Mouse (Mus musculus): ENCODE measurements around the gene 2300003K06Rik. TPM values are rescaled to one million over a fixed set of nuclear protein-coding genes. Genes with fewer than 3 reads are reported as not detected.
"Not testable (repeated sequence)": the region's sequence is repeated elsewhere in the genome, so short reads cannot be mapped to it uniquely, and the experiment has no call there.

Gene 2300003K06Rik
- polyA plus RNA-seq, 1 experiment from 2014 or later: not detected

DNA sequence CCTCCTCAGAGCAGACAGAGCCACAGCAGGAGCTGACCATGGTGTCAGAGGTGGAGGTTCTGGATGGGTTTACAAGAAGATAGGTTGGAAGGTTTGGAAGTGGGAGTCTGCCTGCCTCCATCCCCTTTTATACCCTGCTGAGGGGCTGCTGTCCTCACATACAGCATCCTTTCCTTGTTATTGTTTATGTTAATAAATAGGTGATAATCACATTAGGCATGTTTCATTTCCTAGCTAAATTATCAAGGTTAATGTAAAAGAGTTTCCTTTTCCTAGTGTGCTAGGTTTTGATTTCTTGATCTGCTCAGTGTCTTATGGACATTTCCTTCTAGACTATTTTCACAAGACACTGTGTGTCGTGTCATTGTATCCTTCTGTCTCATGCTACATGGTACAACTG, 39.0 kb downstream of the 2300003K06Rik start, which contains the start of gene Gm11569:
Gm11569 (minus strand) TSS at position 101 of the 400 bp plus-strand sequence.
- not testable (repeated sequence) for H3K9me3 ChIP-seq (replicated peaks); H3K27ac ChIP-seq; H3K4me2 ChIP-seq; H3K4me3 ChIP-seq; H3K4me1 ChIP-seq; H3K9ac ChIP-seq; H3K27me3 ChIP-seq; ATAC-seq; H3K36me3 ChIP-seq (ENCODE audit: poor library complexity, severe bottlenecking)
- WGBS: no CpG with 5 or more reads among the region's 1 CpGs

DNA sequence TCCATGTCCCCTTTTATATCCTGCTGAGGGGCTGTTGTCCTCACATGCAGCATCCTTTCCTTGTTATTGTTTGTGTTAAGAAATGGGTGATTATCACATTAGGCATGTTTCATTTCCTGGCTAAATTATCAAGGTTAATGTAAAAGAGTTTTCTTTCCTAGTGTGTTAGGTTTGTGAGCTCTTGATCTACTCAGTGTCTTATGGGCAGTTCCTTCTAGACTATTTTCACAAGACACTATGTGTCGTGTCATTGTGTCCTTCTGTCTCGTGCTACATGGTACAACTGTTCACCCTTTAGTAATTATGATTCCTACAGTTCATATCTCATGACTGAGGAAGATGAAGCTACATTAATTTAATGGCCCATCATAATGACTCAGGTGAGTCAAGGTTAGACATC, 44.5 kb downstream of the 2300003K06Rik start, which contains the start of gene Gm11596:
Gm11596 (minus strand) TSS at position 101 of the 400 bp plus-strand sequence.
- Histone ChIP-seq H3K4me1 (no peaks in the 10 kb centered on the region), H3K9ac (no peak within 1 kb of the TSS), H3K36me3 (ENCODE audit: poor library complexity, severe bottlenecking) (no peaks in the 10 kb centered on the region), H3K27me3 (no peaks in the 10 kb centered on the region), H3K27ac (no peak within 1 kb of the TSS), H3K9me3 (replicated peaks) (no peaks in the 10 kb centered on the region), H3K4me3 (no peak within 1 kb of the TSS), H3K4me2 (no peak within 1 kb of the TSS)
- ATAC-seq: no peak
- 85% methylated on average over 2 of the region's 2 CpGs for WGBS

Other genes starting within 250 kb of the 2300003K06Rik start
- gene Krtap1-3, start 246.7 kb downstream of the 2300003K06Rik start, polyA plus RNA-seq (2015; fragmentation: Nextera tagmentation; extraction: Ambion mirVana): not detected in 2 replicates
- not detected in 2 replicates for gene Krtap9-3, start 240.0 kb downstream of the 2300003K06Rik start, polyA plus RNA-seq (2015; fragmentation: Nextera tagmentation; extraction: Ambion mirVana)
- not detected in 2 replicates for gene Gm11938, start 234.8 kb downstream of the 2300003K06Rik start, polyA plus RNA-seq (2015; fragmentation: Nextera tagmentation; extraction: Ambion mirVana)
- not detected in 2 replicates for gene Gm11937, start 227.9 kb downstream of the 2300003K06Rik start, polyA plus RNA-seq (2015; fragmentation: Nextera tagmentation; extraction: Ambion mirVana)
- not detected in 2 replicates for gene Krtap2-4, start 223.2 kb downstream of the 2300003K06Rik start, polyA plus RNA-seq (2015; fragmentation: Nextera tagmentation; extraction: Ambion mirVana)
- gene Gm11562, start 217.6 kb downstream of the 2300003K06Rik start, polyA plus RNA-seq (2015; fragmentation: Nextera tagmentation; extraction: Ambion mirVana): not detected in 2 replicates
- not detected in 2 replicates for gene Krtap4-1, start 209.8 kb downstream of the 2300003K06Rik start, polyA plus RNA-seq (2015; fragmentation: Nextera tagmentation; extraction: Ambion mirVana)
- not detected in 2 replicates for gene Krtap4-2, start 203.0 kb downstream of the 2300003K06Rik start, polyA plus RNA-seq (2015; fragmentation: Nextera tagmentation; extraction: Ambion mirVana)
- not detected in 2 replicates for gene Krtap4-7, start 194.0 kb downstream of the 2300003K06Rik start, polyA plus RNA-seq (2015; fragmentation: Nextera tagmentation; extraction: Ambion mirVana)
- gene Gm11555, start 187.8 kb downstream of the 2300003K06Rik start, polyA plus RNA-seq (2015; fragmentation: Nextera tagmentation; extraction: Ambion mirVana): not detected in 2 replicates
- not detected in 2 replicates for gene Gm11563, start 179.1 kb downstream of the 2300003K06Rik start, polyA plus RNA-seq (2015; fragmentation: Nextera tagmentation; extraction: Ambion mirVana)
- gene Krtap4-6, start 172.1 kb downstream of the 2300003K06Rik start, polyA plus RNA-seq (2015; fragmentation: Nextera tagmentation; extraction: Ambion mirVana): not detected in 2 replicates
- gene Gm14190, start 147.3 kb downstream of the 2300003K06Rik start, polyA plus RNA-seq (2015; fragmentation: Nextera tagmentation; extraction: Ambion mirVana): not detected in 2 replicates
- gene Gm14180, start 103.8 kb downstream of the 2300003K06Rik start, polyA plus RNA-seq (2015; fragmentation: Nextera tagmentation; extraction: Ambion mirVana): not detected in 2 replicates
- gene Gm11595, start 65.2 kb downstream of the 2300003K06Rik start, polyA plus RNA-seq (2015; fragmentation: Nextera tagmentation; extraction: Ambion mirVana): not detected in 2 replicates
- gene Krtap4-8, start 57.4 kb downstream of the 2300003K06Rik start, polyA plus RNA-seq (2015; fragmentation: Nextera tagmentation; extraction: Ambion mirVana): not detected in 2 replicates
- gene Krtap4-9, start 52.9 kb downstream of the 2300003K06Rik start, polyA plus RNA-seq (2015; fragmentation: Nextera tagmentation; extraction: Ambion mirVana): not detected in 2 replicates
- gene Gm11596, start 44.6 kb downstream of the 2300003K06Rik start, polyA plus RNA-seq (2015; fragmentation: Nextera tagmentation; extraction: Ambion mirVana): not detected in 2 replicates
- gene Gm11569, start 39.1 kb downstream of the 2300003K06Rik start, polyA plus RNA-seq (2015; fragmentation: Nextera tagmentation; extraction: Ambion mirVana): not detected in 2 replicates
- gene Gm11554, start 33.6 kb downstream of the 2300003K06Rik start, polyA plus RNA-seq (2015; fragmentation: Nextera tagmentation; extraction: Ambion mirVana): not detected in 2 replicates
- not detected in 2 replicates for gene Krtap4-13, start 28.2 kb downstream of the 2300003K06Rik start, polyA plus RNA-seq (2015; fragmentation: Nextera tagmentation; extraction: Ambion mirVana)
- gene Gm11564, start 22.4 kb downstream of the 2300003K06Rik start, polyA plus RNA-seq (2015; fragmentation: Nextera tagmentation; extraction: Ambion mirVana): not detected in 2 replicates
- not detected in 2 replicates for gene Krtap4-16, start 13.5 kb upstream of the 2300003K06Rik start, polyA plus RNA-seq (2015; fragmentation: Nextera tagmentation; extraction: Ambion mirVana)
- gene Gm11568, start 19.9 kb upstream of the 2300003K06Rik start, polyA plus RNA-seq (2015; fragmentation: Nextera tagmentation; extraction: Ambion mirVana): not detected in 2 replicates
- not detected in 2 replicates for gene Gm11559, start 26.4 kb upstream of the 2300003K06Rik start, polyA plus RNA-seq (2015; fragmentation: Nextera tagmentation; extraction: Ambion mirVana)
- not detected in 2 replicates for gene Krtap9-1, start 35.3 kb upstream of the 2300003K06Rik start, polyA plus RNA-seq (2015; fragmentation: Nextera tagmentation; extraction: Ambion mirVana)
- not detected in 2 replicates for gene Gm11567, start 41.1 kb upstream of the 2300003K06Rik start, polyA plus RNA-seq (2015; fragmentation: Nextera tagmentation; extraction: Ambion mirVana)
- gene Krtap31-1, start 69.9 kb upstream of the 2300003K06Rik start, polyA plus RNA-seq (2015; fragmentation: Nextera tagmentation; extraction: Ambion mirVana): not detected in 2 replicates
- not detected in 2 replicates for gene Gm11565, start 76.7 kb upstream of the 2300003K06Rik start, polyA plus RNA-seq (2015; fragmentation: Nextera tagmentation; extraction: Ambion mirVana)
- not detected in 2 replicates for gene Krtap31-2, start 98.2 kb upstream of the 2300003K06Rik start, polyA plus RNA-seq (2015; fragmentation: Nextera tagmentation; extraction: Ambion mirVana)
- gene Krtap9-5, start 110.4 kb upstream of the 2300003K06Rik start, polyA plus RNA-seq (2015; fragmentation: Nextera tagmentation; extraction: Ambion mirVana): not detected in 2 replicates
- not detected in 2 replicates for gene Krtap29-1, start 141.0 kb upstream of the 2300003K06Rik start, polyA plus RNA-seq (2015; fragmentation: Nextera tagmentation; extraction: Ambion mirVana)
- not detected in 2 replicates for gene Krtap16-1, start 148.5 kb upstream of the 2300003K06Rik start, polyA plus RNA-seq (2015; fragmentation: Nextera tagmentation; extraction: Ambion mirVana)
- gene Krtap17-1, start 155.9 kb upstream of the 2300003K06Rik start, polyA plus RNA-seq (2015; fragmentation: Nextera tagmentation; extraction: Ambion mirVana): not detected in 2 replicates
- gene Krt33a, start 178.1 kb upstream of the 2300003K06Rik start, polyA plus RNA-seq (2015; fragmentation: Nextera tagmentation; extraction: Ambion mirVana): not detected in 2 replicates
- gene Krt33b, start 191.8 kb upstream of the 2300003K06Rik start, polyA plus RNA-seq (2015; fragmentation: Nextera tagmentation; extraction: Ambion mirVana): not detected in 2 replicates
- gene Krt34, start 203.5 kb upstream of the 2300003K06Rik start, polyA plus RNA-seq (2015; fragmentation: Nextera tagmentation; extraction: Ambion mirVana): not detected in 2 replicates
- not detected in 2 replicates for gene Krt31, start 212.5 kb upstream of the 2300003K06Rik start, polyA plus RNA-seq (2015; fragmentation: Nextera tagmentation; extraction: Ambion mirVana)

All from forebrain, embryonic 13.5 days (tissue).